Mouse (Mus musculus) limb, embryonic 10.5 days (tissue): ENCODE measurements around the gene Impdh1. TPM values are rescaled to one million over a fixed set of nuclear protein-coding genes. Genes with fewer than 3 reads are reported as not detected.
"Not testable (repeated sequence)": the region's sequence is repeated elsewhere in the genome, so short reads cannot be mapped to it uniquely, and the experiment has no call there.

Experiments
- DNase-seq: peaks from one replicate; pipeline ENCODE4 v3.0.0-alpha.2; 2017; ENCODE audit warnings: low spot score
- H3K27ac ChIP-seq: fragments of 300-500 bp; sonication (generic); 2 replicates; pipeline ENCODE4 v1.5.1; 2016; ENCODE audit warnings: mild to moderate bottlenecking
- H3K27me3 ChIP-seq: fragments of 300-500 bp; sonication (generic); 2 replicates; pipeline ENCODE4 v1.6.1; 2016; ENCODE audit warnings: low read depth, mild to moderate bottlenecking; ENCODE audit not compliant: poor library complexity, severe bottlenecking
- H3K36me3 ChIP-seq: fragments of 300-500 bp; sonication (generic); 2 replicates; pipeline ENCODE4 v1.6.1; 2016; ENCODE audit warnings: mild to moderate bottlenecking, moderate library complexity
- H3K4me1 ChIP-seq: fragments of 300-500 bp; sonication (generic); 2 replicates; pipeline ENCODE4 v1.6.1; 2016
- H3K4me3 ChIP-seq: fragments of 300-500 bp; sonication (generic); 2 replicates; pipeline ENCODE4 v1.5.1; 2016; ENCODE audit warnings: mild to moderate bottlenecking, moderate library complexity
- H3K9me3 ChIP-seq: fragments of 300-500 bp; sonication (generic); replicated peaks from 2 replicates; pipeline ENCODE4 v1.6.1; 2016; ENCODE audit warnings: mild to moderate bottlenecking
- WGBS: fragments of 180-500 bp; shearing (Covaris S2); methylation state at CpG from one replicate; pipeline ENCODE4 v1.1.7; 2016; 5-methylcytosine and 5-hydroxymethylcytosine counted together
- microRNA-seq: library from miRNA; unstranded; fragments of <30 nt; microRNA quantifications from one replicate; pipeline ENCODE4, GENCODE M21; 2017
- polyA plus RNA-seq: library from polyadenylated mRNA; unstranded; fragments of >200 nt; fragmentation: Nextera tagmentation; extraction: Ambion mirVana; gene quantifications from 2 replicates; pipeline ENCODE4 v1.2.1, GENCODE M21; 2016

The Impdh1 gene
- polyA plus RNA-seq, 1 experiment from 2014 or later: 56.7 TPM

GRCm38 (mm10) chr6:29170063-29170921, 45.9 kb downstream of the Impdh1 start:
- H3K36me3 ChIP-seq: no peaks in the 10 kb centered on the region
- DNase-seq: peak; percentile 76

DNA sequence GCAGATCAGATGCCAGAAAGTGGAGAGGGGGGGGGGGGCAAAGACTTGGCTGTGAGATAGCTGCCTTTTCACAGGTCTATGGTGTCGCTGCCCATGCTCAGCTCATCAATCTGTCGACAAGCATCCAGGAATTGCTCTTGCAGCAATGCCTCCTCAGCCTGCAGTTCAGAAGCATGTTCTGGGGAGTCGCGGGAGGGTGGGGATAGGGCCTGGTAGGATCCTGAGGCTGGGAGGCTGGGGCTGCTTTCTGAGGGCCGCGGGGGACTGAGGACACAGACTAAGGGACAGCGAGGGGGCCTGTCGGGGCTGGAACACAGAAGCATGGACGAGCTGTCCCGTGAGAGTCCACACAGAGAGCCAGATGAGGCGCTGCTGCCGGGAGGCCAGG, 46.5 kb downstream of the Impdh1 start:
- whole genome bisulfite sequencing: 6% methylated on average over 12 of the region's 12 CpGs
- DNase-seq: no peak
- Histone ChIP-seq H3K27me3 (peaks cover 68% of the 10 kb centered on the region), H3K36me3 (no peaks in the 10 kb centered on the region), H3K4me3 (peak overlapping the region; percentile 66), H3K9me3 (no peaks in the 10 kb centered on the region), H3K4me1 (peaks cover 45% of the 10 kb centered on the region), H3K27ac (peak overlapping the region; percentile 88)

More at GRCm38 (mm10) chr6:29170063-29170921, 45.9 kb downstream of the Impdh1 start:
- H3K9me3 ChIP-seq: no peaks in the 10 kb centered on the region
- peaks cover 75% of the 10 kb centered on the region for H3K27me3 ChIP-seq
- WGBS: 1% methylated on average over 63 of the region's 63 CpGs
- peak overlapping the region; percentile 66 for H3K4me3 ChIP-seq
- H3K27ac ChIP-seq: peak overlapping the region; percentile 88
- H3K4me1 ChIP-seq: peaks cover 48% of the 10 kb centered on the region

DNA sequence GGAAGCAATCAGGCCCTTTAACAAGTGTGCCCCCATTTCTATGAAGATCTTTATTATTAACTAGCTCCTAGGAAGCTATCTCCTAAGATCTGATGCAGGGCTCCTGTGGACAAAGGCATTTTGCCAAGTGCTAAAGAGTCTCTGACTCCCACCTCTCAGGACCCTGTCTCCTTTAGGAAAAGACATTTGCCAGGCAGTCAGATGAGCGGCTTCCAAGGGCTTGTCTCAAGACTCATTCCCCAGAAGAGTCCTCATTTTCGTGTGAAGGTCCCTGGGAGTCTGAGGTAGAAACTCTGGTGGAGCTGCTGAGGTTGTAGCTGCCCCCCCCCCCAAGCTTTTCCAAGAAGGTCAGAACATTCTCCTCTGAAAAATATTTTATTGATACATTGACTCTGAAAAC, 47.3 kb downstream of the Impdh1 start:
- no peak overlapping the region for H3K27ac ChIP-seq
- WGBS: 41% methylated on average over 2 of the region's 2 CpGs
- H3K9me3 ChIP-seq: no peaks in the 10 kb centered on the region
- H3K36me3 ChIP-seq: no peaks in the 10 kb centered on the region
- H3K4me1 ChIP-seq: peaks cover 40% of the 10 kb centered on the region
- no peak overlapping the region for H3K4me3 ChIP-seq
- DNase-seq: no peak
- peaks cover 60% of the 10 kb centered on the region for H3K27me3 ChIP-seq

DNA sequence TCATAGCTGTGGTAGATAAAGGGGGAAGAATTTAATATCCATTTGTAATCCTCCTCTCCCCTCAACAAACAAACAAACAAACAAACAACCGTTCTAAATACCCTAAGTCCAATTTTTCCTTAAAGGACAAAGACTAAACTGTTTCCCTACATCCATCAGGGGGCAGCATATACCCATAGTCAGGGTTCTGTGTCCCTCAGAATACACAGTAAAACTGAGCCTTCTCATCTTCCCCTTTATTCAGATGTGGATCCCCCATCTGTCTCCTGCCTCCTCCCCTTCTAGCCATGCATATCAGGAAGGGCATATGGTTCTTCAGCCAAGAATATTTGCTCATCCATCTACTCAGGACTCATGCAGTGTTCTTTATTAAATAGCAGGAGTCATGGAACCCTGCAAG, 50.0 kb downstream of the Impdh1 start:
- DNase-seq: no peak
- Histone ChIP-seq H3K9me3 (no peaks in the 10 kb centered on the region), H3K4me1 (peaks cover 30% of the 10 kb centered on the region), H3K27me3 (peaks cover 38% of the 10 kb centered on the region), H3K36me3 (0 out of 2 replicates have a peak, but pooled peaks cover 3% of the 10 kb centered on the region), H3K4me3 (no peak overlapping the region), H3K27ac (no peak overlapping the region)
- WGBS: 26% methylated on average over 1 of the region's 1 CpGs

GRCm38 (mm10) chr6:29164314-29165244, 51.6 kb downstream of the Impdh1 start, which contains the start of gene Rbm28:
Gene Rbm28 (minus strand): TSS chr6:29165006.
- peaks cover 14% of the 10 kb centered on the region for H3K4me1 ChIP-seq
- H3K27ac ChIP-seq: peak within 1 kb of the TSS; percentile 77
- peak; percentile 87 for DNase-seq
- H3K36me3 ChIP-seq: peaks cover 12% of the 10 kb centered on the region
- no peaks in the 10 kb centered on the region for H3K9me3 ChIP-seq
- 8% methylated on average over 42 of the region's 42 CpGs for WGBS
- H3K27me3 ChIP-seq: peaks cover 21% of the 10 kb centered on the region
- peak within 1 kb of the TSS; percentile 89 for H3K4me3 ChIP-seq

DNA sequence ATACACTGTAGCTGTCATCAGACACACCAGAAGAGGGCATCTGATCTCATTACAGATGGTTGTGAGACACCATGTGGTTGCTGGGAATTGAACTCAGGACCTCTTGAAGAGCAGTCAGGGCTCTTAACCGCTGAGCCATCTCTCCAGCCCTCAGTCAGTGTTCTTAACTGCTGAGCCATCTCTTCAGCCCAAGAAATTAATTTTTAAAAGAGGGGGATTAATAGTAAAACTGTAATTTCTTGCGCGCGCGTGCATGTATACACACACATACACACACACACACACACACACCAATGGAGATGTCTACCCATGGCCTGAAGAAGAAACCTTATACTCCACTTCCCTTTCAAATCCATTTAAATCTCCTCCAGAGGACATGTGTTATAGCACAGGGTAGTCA, 54.9 kb downstream of the Impdh1 start:
- H3K9me3 ChIP-seq, H3K4me3 ChIP-seq, DNase-seq, H3K27me3 ChIP-seq, H3K27ac ChIP-seq: not testable (repeated sequence)
- 98% methylated on average over 5 of the region's 5 CpGs for WGBS
- peaks cover 44% of the 10 kb centered on the region for H3K36me3 ChIP-seq
- H3K4me1 ChIP-seq: peaks cover 14% of the 10 kb centered on the region

GRCm38 (mm10) chr6:29160786-29161185, 55.4 kb downstream of the Impdh1 start:
- H3K9me3 ChIP-seq: no peaks in the 10 kb centered on the region
- 92% methylated on average over 2 of the region's 2 CpGs for WGBS

DNA sequence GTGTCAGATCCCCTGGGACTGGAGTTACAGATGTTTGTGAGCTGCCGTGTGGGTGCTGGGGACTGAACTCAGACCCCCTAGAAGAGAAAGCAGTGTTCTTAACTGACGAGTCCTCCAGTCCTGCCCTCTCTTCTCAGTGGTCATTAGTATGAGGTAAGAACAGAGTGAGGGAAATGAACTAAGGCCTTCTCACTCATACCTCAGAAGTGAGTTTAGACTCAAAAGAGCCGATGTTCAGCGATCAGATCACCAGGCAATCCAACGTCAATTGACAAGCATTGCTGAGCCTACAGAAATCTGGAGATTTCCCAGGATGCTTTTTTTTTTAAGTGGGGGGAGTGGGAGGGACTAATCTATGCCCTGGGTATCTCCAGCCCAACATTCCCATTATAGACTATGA, 59.8 kb downstream of the Impdh1 start:
- H3K4me1 ChIP-seq: no peaks in the 10 kb centered on the region
- H3K9me3 ChIP-seq: no peaks in the 10 kb centered on the region
- no peak for DNase-seq
- H3K27ac ChIP-seq: no peak overlapping the region
- 93% methylated on average over 5 of the region's 5 CpGs for WGBS
- H3K27me3 ChIP-seq: no peaks in the 10 kb centered on the region
- no peak overlapping the region for H3K4me3 ChIP-seq
- peaks cover 90% of the 10 kb centered on the region for H3K36me3 ChIP-seq

More at GRCm38 (mm10) chr6:29160786-29161185, 55.4 kb downstream of the Impdh1 start:
- peaks cover 14% of the 10 kb centered on the region for H3K4me1 ChIP-seq
- no peak overlapping the region for H3K27ac ChIP-seq
- DNase-seq: no peak
- peaks cover 49% of the 10 kb centered on the region for H3K36me3 ChIP-seq
- no peak overlapping the region for H3K4me3 ChIP-seq
- no peaks in the 10 kb centered on the region for H3K27me3 ChIP-seq

Small RNA genes within 50 kb of the gene (microRNA-seq; reads per million reads assigned to microRNA genes)
- gene Gm24303: not detected

Other genes starting within 250 kb of the Impdh1 start
- gene Lep, start 156.1 kb downstream of the Impdh1 start, polyA plus RNA-seq: not detected in 2 replicates
- gene Rbm28, start 51.4 kb downstream of the Impdh1 start, polyA plus RNA-seq: 51.1 and 52.9 TPM in 2 replicates
- 2.0 and 3.7 TPM in 2 replicates for gene Prrt4, start 36.8 kb downstream of the Impdh1 start, polyA plus RNA-seq
- gene Hilpda, start 56.1 kb upstream of the Impdh1 start, polyA plus RNA-seq: 42.7 and 45.2 TPM in 2 replicates
- gene Fam71f2, start 63.2 kb upstream of the Impdh1 start, polyA plus RNA-seq: 0.40 and 0.55 TPM in 2 replicates
- gene Fam71f1, start 102.8 kb upstream of the Impdh1 start, polyA plus RNA-seq: 0.09 TPM in 1 of 2 replicates, not detected in the other
- 220 and 268 TPM in 2 replicates for gene Calu, start 131.7 kb upstream of the Impdh1 start, polyA plus RNA-seq
- gene Opn1sw, start 172.1 kb upstream of the Impdh1 start, polyA plus RNA-seq: 0.34 and 0.38 TPM in 2 replicates
- 19.4 and 29.8 TPM in 2 replicates for gene Ccdc136, start 179.9 kb upstream of the Impdh1 start, polyA plus RNA-seq
- 3.7 and 5.6 TPM in 2 replicates for gene Flnc, start 216.9 kb upstream of the Impdh1 start, polyA plus RNA-seq